Mouse (Mus musculus): ENCODE results near the gene Ankrd54. TPM values are rescaled to one million over a fixed set of nuclear protein-coding genes. Genes with fewer than 3 reads are reported as not detected.

The Ankrd54 gene
- total and polyA plus RNA-seq, 2 experiments, result 5.1 to 27.1 TPM

GRCm38 (mm10) chr15:79027291-79028205, 35.1 kb downstream of the Ankrd54 start:
- 3% methylated on average over 46 of the region's 46 CpGs for WGBS
- H3K9ac ChIP-seq (ENCODE audit: low read depth, low read length), result peak overlapping the region; percentile 94
- peaks cover 6% of the 10 kb centered on the region; the same call in 1 of the 2 replicates for H3K4me1 ChIP-seq (ENCODE audit: control insufficient read depth, insufficient read depth, low read length)
- no peak for TF ChIP-seq CTCF (IDR thresholded peaks at IDR 0.05; ENCODE audit: low read depth, low read length)
- no peak for TF ChIP-seq POLR2A (IDR thresholded peaks at IDR 0.05; ENCODE audit: extremely low read depth, insufficient read depth, low read length)
- H3K79me2 ChIP-seq (ENCODE audit: control insufficient read depth, insufficient read depth, low read length), result peaks cover 11% of the 10 kb centered on the region; the same call in 1 of the 2 replicates
- H3K36me3 ChIP-seq (ENCODE audit: control insufficient read depth, insufficient read depth, low read length), result no peaks in the 10 kb centered on the region
- H3K4me3 ChIP-seq (ENCODE audit: insufficient read depth, low read depth, low read length), result peak overlapping the region; percentile 92
- DNase-seq (ENCODE audit: extremely low read depth, low read depth, low spot score), result peak; percentile 25
- H3K27me3 ChIP-seq (ENCODE audit: control insufficient read depth, insufficient read depth, low read length), result no peaks in the 10 kb centered on the region
- H3K27ac ChIP-seq (replicated peaks; ENCODE audit: insufficient read depth, low read depth, low read length), result peak overlapping the region; percentile 96

- H3K4me1 ChIP-seq (ENCODE audit: control insufficient read depth, insufficient read depth, low read length), result peaks cover 12% of the 10 kb centered on the region
- TF ChIP-seq CTCF (IDR thresholded peaks at IDR 0.05; ENCODE audit: low read depth, low read length) (no peak), POLR2A (IDR thresholded peaks at IDR 0.05; ENCODE audit: extremely low read depth, insufficient read depth, low read length) (peak; percentile 70; the same call in 1 of the 2 replicates)
- H3K9ac ChIP-seq (ENCODE audit: low read depth, low read length), result peak overlapping the region; percentile 94
- H3K4me3 ChIP-seq (ENCODE audit: insufficient read depth, low read depth, low read length), result peak overlapping the region; percentile 92
- 28% methylated on average over 14 of the region's 14 CpGs for WGBS
- DNase-seq (ENCODE audit: extremely low read depth, low read depth, low spot score), result peak; percentile 96
- H3K27ac ChIP-seq (replicated peaks; ENCODE audit: insufficient read depth, low read depth, low read length), result peak overlapping the region; percentile 97
- H3K79me2 ChIP-seq (ENCODE audit: control insufficient read depth, insufficient read depth, low read length), result peaks cover 11% of the 10 kb centered on the region; the same call in 1 of the 2 replicates
- H3K27me3 ChIP-seq (ENCODE audit: control insufficient read depth, insufficient read depth, low read length), result no peaks in the 10 kb centered on the region
- no peaks in the 10 kb centered on the region for H3K36me3 ChIP-seq (ENCODE audit: control insufficient read depth, insufficient read depth, low read length)
These were observed 36.0 kb downstream of the Ankrd54 start for GRCm38 (mm10) chr15:79026511-79027290.

- 11% methylated on average over 17 of the region's 18 CpGs for WGBS
- Histone ChIP-seq H3K4me1 (ENCODE audit: control insufficient read depth, insufficient read depth, low read length) (peaks cover 10% of the 10 kb centered on the region), H3K27ac (replicated peaks; ENCODE audit: insufficient read depth, low read depth, low read length) (peak overlapping the region; percentile 97), H3K4me3 (ENCODE audit: insufficient read depth, low read depth, low read length) (peak overlapping the region; percentile 44), H3K27me3 (ENCODE audit: control insufficient read depth, insufficient read depth, low read length) (no peaks in the 10 kb centered on the region), H3K9ac (ENCODE audit: low read depth, low read length) (peak overlapping the region; percentile 79), H3K36me3 (ENCODE audit: control insufficient read depth, insufficient read depth, low read length) (no peaks in the 10 kb centered on the region), H3K79me2 (ENCODE audit: control insufficient read depth, insufficient read depth, low read length) (peaks cover 11% of the 10 kb centered on the region; the same call in 1 of the 2 replicates)
- DNase-seq (ENCODE audit: extremely low read depth, low read depth, low spot score), result peak; percentile 47
- TF ChIP-seq POLR2A (IDR thresholded peaks at IDR 0.05; ENCODE audit: extremely low read depth, insufficient read depth, low read length) (0 out of 2 replicates have a peak, but pooled peaks have one; percentile 21), CTCF (IDR thresholded peaks at IDR 0.05; ENCODE audit: low read depth, low read length) (no peak)
These were observed 36.9 kb downstream of the Ankrd54 start for GRCm38 (mm10) chr15:79025687-79026308.

- no peaks in the 10 kb centered on the region for H3K27me3 ChIP-seq (ENCODE audit: control insufficient read depth, insufficient read depth, low read length)
- peaks cover 8% of the 10 kb centered on the region; the same call in 1 of the 2 replicates for H3K79me2 ChIP-seq (ENCODE audit: control insufficient read depth, insufficient read depth, low read length)
- DNase-seq (ENCODE audit: extremely low read depth, low read depth, low spot score), result peak; percentile 83
- H3K36me3 ChIP-seq (ENCODE audit: control insufficient read depth, insufficient read depth, low read length), result no peaks in the 10 kb centered on the region
- H3K27ac ChIP-seq (replicated peaks; ENCODE audit: insufficient read depth, low read depth, low read length), result peak overlapping the region; percentile 81
- 6% methylated on average over 1 of the region's 1 CpGs for WGBS
- peak overlapping the region; percentile 22 for H3K9ac ChIP-seq (ENCODE audit: low read depth, low read length)
- TF ChIP-seq POLR2A (IDR thresholded peaks at IDR 0.05; ENCODE audit: extremely low read depth, insufficient read depth, low read length), result no peak
- TF ChIP-seq CTCF (IDR thresholded peaks at IDR 0.05; ENCODE audit: low read depth, low read length), result no peak
- peak overlapping the region; percentile 1; the same call in 1 of the 2 replicates for H3K4me3 ChIP-seq (ENCODE audit: insufficient read depth, low read depth, low read length)
- H3K4me1 ChIP-seq (ENCODE audit: control insufficient read depth, insufficient read depth, low read length), result peaks cover 10% of the 10 kb centered on the region
These were observed 39.3 kb downstream of the Ankrd54 start for GRCm38 (mm10) chr15:79023366-79023765.

DNA sequence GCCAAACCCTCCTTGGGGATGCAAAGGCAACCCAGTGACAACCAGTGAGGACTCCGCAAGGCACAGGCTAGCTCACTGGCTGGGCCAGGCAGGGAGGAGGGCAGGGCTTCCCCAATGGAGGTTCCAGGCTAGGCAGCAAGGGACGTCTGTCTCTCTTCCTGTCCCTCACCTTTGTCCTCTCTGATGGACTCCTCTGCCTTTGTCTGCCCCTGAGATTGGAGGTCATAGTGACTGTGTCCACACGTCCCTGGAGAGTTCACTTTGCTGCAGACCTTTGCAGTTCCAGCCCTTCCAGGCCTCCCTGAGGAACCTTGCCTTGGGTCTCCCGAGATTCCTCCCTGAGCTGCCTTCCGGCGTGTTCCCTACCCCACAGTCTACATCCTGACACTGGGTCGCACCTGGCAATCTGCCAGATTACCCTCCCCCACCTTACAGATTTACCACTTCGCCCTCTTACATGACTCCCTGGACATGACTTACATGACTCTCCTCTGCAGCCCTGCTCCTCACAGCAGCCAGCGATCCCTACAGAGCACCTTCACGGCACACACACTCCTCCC, 39.9 kb downstream of the Ankrd54 start:
- H3K4me3 ChIP-seq (ENCODE audit: insufficient read depth, low read depth, low read length), result peak overlapping the region; percentile 27
- TF ChIP-seq CTCF (IDR thresholded peaks at IDR 0.05; ENCODE audit: low read depth, low read length) (no peak), POLR2A (IDR thresholded peaks at IDR 0.05; ENCODE audit: extremely low read depth, insufficient read depth, low read length) (no peak)
- peaks cover 10% of the 10 kb centered on the region for H3K4me1 ChIP-seq (ENCODE audit: control insufficient read depth, insufficient read depth, low read length)
- DNase-seq (ENCODE audit: extremely low read depth, low read depth, low spot score), result peak; percentile 92
- no peaks in the 10 kb centered on the region for H3K27me3 ChIP-seq (ENCODE audit: control insufficient read depth, insufficient read depth, low read length)
- peak overlapping the region; percentile 31 for H3K9ac ChIP-seq (ENCODE audit: low read depth, low read length)
- no peaks in the 10 kb centered on the region for H3K36me3 ChIP-seq (ENCODE audit: control insufficient read depth, insufficient read depth, low read length)
- H3K79me2 ChIP-seq (ENCODE audit: control insufficient read depth, insufficient read depth, low read length), result peaks cover 5% of the 10 kb centered on the region; the same call in 1 of the 2 replicates
- 14% methylated on average over 10 of the region's 10 CpGs for WGBS
- H3K27ac ChIP-seq (replicated peaks; ENCODE audit: insufficient read depth, low read depth, low read length), result peak overlapping the region; percentile 80
